Mouse (Mus musculus) midbrain, embryonic 14.5 days (tissue): ENCODE data around the gene Snx9. TPM values are rescaled to one million over a fixed set of nuclear protein-coding genes. Genes with fewer than 3 reads are reported as not detected.

Source experiments
- ATAC-seq: fragments of 200-750 bp; cut with Nextera tagmentation; 2 replicates; pipeline ENCODE4 v1.8.0; 2017; ENCODE audit warnings: moderate number of reproducible peaks, moderate library complexity; ENCODE audit not compliant: low FRiP score, low TSS enrichment
- DNase-seq: peaks from one replicate; pipeline ENCODE4 v3.0.0-alpha.2; 2015
- H3K27ac ChIP-seq: fragments of 300-500 bp; sonication (generic); replicated peaks from 2 replicates; pipeline ENCODE4 v1.5.1; 2014; ENCODE audit warnings: mild to moderate bottlenecking, low read depth, low read length, moderate library complexity
- H3K27me3 ChIP-seq: fragments of 300-500 bp; sonication (generic); 2 replicates; pipeline ENCODE4 v1.6.1; 2014; ENCODE audit warnings: low read length, control low read depth, mixed read lengths; ENCODE audit not compliant: control insufficient read depth, insufficient read depth
- H3K36me3 ChIP-seq: fragments of 300-500 bp; sonication (generic); 2 replicates; pipeline ENCODE4 v1.6.1; 2014; ENCODE audit warnings: low read length, control low read depth; ENCODE audit not compliant: control insufficient read depth, insufficient read depth
- H3K4me1 ChIP-seq: fragments of 300-500 bp; sonication (generic); 2 replicates; pipeline ENCODE4 v1.6.1; 2014; ENCODE audit warnings: mild to moderate bottlenecking, antibody characterized with exemption, low read length, control low read depth; ENCODE audit not compliant: control insufficient read depth, insufficient read depth
- H3K4me2 ChIP-seq: fragments of 300-500 bp; sonication (generic); 2 replicates; pipeline ENCODE4 v1.6.1; 2014; ENCODE audit warnings: mild to moderate bottlenecking, low read length, moderate library complexity
- H3K4me3 ChIP-seq: fragments of 300-500 bp; sonication (generic); replicated peaks from 2 replicates; pipeline ENCODE4 v1.5.1; 2014; ENCODE audit warnings: low read depth, low read length
- H3K9ac ChIP-seq: fragments of 300-500 bp; sonication (generic); replicated peaks from 2 replicates; pipeline ENCODE4 v1.6.1; 2014; ENCODE audit warnings: mild to moderate bottlenecking, low read length, moderate library complexity
- H3K9me3 ChIP-seq: fragments of 300-500 bp; sonication (generic); 2 replicates; pipeline ENCODE4 v1.6.1; 2016; ENCODE audit warnings: low read length, control low read depth, mixed read lengths; ENCODE audit not compliant: control insufficient read depth
- WGBS: fragments of 180-500 bp; shearing (Covaris S2); extraction: QIAGEN DNeasy Blood & Tissue Kit; methylation state at CpG from one replicate; pipeline ENCODE4 v1.1.7; 2014; 5-methylcytosine and 5-hydroxymethylcytosine counted together
- polyA plus RNA-seq: library from polyadenylated mRNA; unstranded; fragments of >200 nt; fragmentation: Nextera tagmentation; extraction: Ambion mirVana; gene quantifications from 2 replicates; pipeline ENCODE4 v1.2.1, GENCODE M21; 2014

Snx9 gene
- polyA plus RNA-seq, 1 experiment from 2014 or later, result 8.3 TPM

DNA sequence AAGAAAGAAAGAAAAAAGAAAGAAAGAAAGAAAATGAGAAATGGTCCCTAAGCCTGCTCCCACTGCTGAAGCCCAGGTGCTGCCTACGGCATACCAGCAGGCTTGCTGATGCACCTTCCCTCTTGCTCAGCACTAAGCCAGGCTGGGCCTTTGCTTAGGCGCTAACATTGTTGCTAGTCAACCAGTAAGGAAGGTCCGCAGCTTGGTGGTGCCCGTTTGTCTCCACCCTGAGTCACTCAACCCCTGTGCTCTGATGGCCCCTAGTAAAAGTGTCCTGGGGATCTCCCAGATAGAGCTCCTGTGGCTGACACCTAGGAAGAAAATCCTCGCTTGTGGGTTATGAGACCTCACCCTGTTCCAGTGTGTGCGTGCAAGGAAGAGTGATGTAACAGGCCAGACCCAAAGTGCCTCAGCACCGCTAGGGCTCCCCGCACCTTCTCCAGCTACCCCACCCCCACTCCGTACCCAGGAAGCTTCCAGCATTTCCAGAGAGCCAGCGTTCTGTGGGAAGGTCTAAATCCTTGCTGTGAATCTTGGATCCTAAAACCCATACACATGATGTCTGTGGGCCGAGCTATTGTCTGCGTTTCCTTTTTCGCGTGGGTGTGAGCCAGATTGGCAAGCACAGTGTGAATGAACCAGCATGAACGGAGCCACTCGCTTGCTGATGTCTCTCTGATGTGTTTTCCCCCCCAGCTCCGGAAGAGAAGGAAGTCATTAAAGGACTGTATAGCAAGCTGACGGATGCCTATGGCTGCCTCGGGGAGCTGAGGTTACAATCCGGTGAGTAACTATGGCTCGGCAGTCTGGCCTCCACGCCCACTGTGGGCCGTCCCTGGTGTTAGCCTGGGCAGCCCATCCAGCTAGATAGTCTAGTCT is 134.2 kb downstream of the Snx9 start:
- peak; percentile 21 for DNase-seq
- Histone ChIP-seq H3K9ac (0 out of 2 replicates have a peak overlapping the region, but pooled peaks have one; percentile 20), H3K9me3 (no peaks in the 10 kb centered on the region), H3K27me3 (no peaks in the 10 kb centered on the region), H3K4me3 (no peak overlapping the region), H3K4me1 (peaks cover 6% of the 10 kb centered on the region; the same call in 1 of the 2 replicates), H3K27ac (no peak overlapping the region), H3K4me2 (no peak overlapping the region), H3K36me3 (no peaks in the 10 kb centered on the region)
- 59% methylated on average over 23 of the region's 23 CpGs for WGBS
- ATAC-seq, result no peak

DNA sequence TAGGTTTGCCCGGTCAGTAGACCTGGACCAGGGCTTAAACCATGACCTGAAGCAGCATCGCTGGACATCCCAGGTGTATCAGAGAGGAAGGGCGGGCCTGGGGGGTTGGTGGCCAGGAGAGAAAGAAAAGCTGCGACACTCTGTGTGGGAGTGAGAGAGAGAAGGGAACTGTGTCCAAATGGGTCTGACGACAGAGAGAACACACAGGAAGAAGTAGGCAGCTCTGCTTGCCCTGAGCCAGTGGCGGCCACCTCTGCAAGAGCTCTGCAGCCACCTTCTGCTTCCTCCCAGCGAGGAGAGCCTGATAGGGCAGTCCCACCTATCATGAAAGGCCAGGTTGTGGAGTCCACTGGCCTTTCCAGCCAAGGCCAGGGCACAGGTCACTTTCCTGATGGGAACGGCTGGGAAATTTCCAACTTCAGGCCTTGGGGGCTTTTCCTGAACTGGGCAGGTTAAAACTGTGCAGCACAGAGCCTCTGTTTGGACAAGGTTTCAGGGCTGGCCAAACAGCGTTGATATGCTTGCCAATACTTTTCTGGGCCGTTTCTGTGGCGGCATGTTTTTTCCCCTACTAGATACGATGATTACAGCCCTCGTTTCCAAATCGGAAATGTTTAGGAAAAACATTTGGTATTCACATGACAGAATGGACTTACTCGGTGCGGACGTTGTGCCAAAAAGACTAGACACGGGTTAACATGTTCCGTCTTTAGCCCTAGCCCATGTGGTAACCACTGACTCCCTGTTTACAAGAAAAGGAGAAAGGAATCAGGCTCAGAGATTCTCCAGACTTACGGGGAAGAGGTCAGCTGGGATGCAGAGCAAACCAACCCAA is 135.3 kb downstream of the Snx9 start:
- no peak overlapping the region for H3K27ac ChIP-seq
- H3K27me3 ChIP-seq, result no peaks in the 10 kb centered on the region
- peaks cover 6% of the 10 kb centered on the region; the same call in 1 of the 2 replicates for H3K4me1 ChIP-seq
- H3K9ac ChIP-seq, result no peak overlapping the region
- H3K4me3 ChIP-seq, result no peak overlapping the region
- H3K36me3 ChIP-seq, result no peaks in the 10 kb centered on the region
- H3K9me3 ChIP-seq, result no peaks in the 10 kb centered on the region
- no peak for ATAC-seq
- no peak for DNase-seq
- WGBS, result 83% methylated on average over 20 of the region's 20 CpGs
- H3K4me2 ChIP-seq, result no peak overlapping the region

DNA sequence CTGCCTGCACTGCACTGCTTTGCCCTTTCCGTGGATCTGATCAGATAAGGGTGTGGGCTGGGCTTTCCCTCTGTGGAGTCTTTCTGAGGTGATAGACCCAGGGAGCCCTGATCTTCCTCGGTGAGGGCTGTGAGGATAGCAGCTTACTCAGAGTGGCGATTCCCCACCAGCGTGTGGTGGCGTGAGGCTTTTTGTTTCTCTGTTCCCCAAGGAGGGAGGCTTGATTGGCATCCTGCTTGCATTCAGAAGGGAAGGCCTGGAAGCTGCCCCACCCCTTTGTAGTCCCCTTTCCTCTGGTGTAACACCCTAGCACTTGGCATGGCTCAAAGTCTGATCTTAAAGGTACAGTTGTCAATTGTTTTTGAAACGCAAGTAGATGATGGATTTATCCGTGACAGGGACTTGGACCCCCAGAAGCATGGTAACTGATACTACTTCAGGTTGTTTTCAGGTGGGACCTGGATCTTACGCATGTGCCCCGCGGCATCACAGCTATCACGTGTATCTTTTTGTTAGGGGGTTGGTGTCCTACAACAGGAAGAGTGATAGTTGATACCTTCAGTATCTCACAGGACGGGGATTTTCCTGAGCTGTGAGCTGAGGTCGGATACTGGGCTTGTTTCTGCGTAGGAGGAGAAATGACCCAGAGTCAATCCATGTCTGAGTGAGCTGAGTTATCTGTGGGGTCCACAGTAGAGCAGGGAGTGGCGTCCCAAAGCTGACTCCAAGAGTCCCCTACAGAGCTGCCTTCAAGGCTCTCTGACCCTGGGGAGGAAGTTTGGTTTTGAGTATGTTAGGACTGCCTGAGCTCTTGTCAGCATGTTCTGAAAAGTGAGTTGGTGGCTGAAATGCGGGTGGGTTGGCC is 136.2 kb downstream of the Snx9 start:
- H3K4me2 ChIP-seq, result no peak overlapping the region
- H3K9ac ChIP-seq, result no peak overlapping the region
- no peaks in the 10 kb centered on the region for H3K36me3 ChIP-seq
- H3K4me3 ChIP-seq, result no peak overlapping the region
- no peaks in the 10 kb centered on the region for H3K27me3 ChIP-seq
- ATAC-seq (no peak), DNase-seq (peak; percentile 39)
- no peak overlapping the region for H3K27ac ChIP-seq
- H3K9me3 ChIP-seq, result no peaks in the 10 kb centered on the region
- 53% methylated on average over 16 of the region's 16 CpGs for WGBS
- H3K4me1 ChIP-seq, result peaks cover 6% of the 10 kb centered on the region; the same call in 1 of the 2 replicates

DNA sequence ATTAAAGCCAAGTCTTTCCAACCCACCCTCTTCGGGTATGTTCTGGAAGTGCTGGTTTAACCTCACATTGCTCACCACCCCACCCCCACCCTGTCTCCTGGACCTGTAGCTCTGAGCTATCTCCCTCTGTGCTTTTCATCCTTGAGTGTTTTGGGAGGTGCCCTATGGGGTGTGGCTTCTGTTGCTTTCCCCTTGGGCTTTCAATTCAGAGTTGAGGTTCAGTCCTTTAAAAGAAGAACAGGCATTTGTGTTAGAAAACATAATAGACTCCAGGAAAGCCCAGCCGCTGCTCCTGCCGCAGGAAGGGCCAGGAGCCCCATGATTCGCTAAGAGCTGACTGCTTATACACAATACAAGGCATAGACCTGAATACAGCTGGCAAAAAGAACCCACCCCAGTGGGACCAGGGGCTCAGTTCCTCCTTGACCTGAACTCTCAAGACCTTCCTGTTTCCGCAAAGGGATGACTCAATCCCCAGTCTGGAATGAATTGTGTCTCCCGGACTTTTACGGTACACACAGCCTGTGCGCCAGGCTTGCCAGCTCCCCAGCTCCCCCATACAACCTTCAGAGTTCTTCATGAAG is 136.9 kb downstream of the Snx9 start:
- Histone ChIP-seq H3K36me3 (no peaks in the 10 kb centered on the region), H3K4me1 (peaks cover 6% of the 10 kb centered on the region; the same call in 1 of the 2 replicates), H3K9me3 (no peaks in the 10 kb centered on the region), H3K4me3 (no peak overlapping the region), H3K4me2 (no peak overlapping the region), H3K27me3 (no peaks in the 10 kb centered on the region), H3K9ac (no peak overlapping the region), H3K27ac (no peak overlapping the region)
- no peak for DNase-seq
- no peak for ATAC-seq
- 66% methylated on average over 8 of the region's 8 CpGs for WGBS

DNA sequence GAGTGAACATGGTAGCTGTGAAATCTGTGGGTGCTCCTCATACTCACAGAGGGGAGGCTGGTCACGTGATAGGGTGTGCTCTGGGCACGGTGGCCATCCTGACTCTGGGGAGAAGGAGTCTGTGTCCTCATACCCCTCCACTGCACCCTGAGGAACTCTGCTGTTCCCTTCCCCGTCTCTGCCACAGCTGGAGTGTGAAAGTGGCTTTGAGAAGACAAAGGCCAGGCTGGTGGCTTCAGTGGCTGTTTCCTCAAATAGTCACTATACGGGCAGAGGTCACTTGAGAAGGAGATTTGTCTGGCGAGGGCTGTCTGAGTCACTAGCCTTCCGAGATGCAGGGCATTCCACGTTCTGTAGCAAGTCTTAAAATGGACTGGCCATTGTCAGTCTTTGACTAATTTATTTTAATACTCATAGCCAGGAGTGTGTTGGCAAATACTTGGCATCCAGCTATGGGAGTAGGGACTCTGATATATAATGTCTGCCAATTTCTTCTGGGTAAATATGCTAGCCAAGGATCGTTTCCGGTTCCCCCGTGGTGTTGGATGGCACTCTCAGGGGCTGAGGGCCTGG is 137.5 kb downstream of the Snx9 start:
- Histone ChIP-seq H3K9me3 (no peaks in the 10 kb centered on the region), H3K9ac (no peak overlapping the region), H3K27me3 (no peaks in the 10 kb centered on the region), H3K4me1 (peaks cover 6% of the 10 kb centered on the region; the same call in 1 of the 2 replicates), H3K36me3 (no peaks in the 10 kb centered on the region), H3K4me3 (no peak overlapping the region), H3K27ac (no peak overlapping the region), H3K4me2 (no peak overlapping the region)
- no peak for ATAC-seq
- 74% methylated on average over 10 of the region's 10 CpGs for WGBS
- no peak for DNase-seq

DNA sequence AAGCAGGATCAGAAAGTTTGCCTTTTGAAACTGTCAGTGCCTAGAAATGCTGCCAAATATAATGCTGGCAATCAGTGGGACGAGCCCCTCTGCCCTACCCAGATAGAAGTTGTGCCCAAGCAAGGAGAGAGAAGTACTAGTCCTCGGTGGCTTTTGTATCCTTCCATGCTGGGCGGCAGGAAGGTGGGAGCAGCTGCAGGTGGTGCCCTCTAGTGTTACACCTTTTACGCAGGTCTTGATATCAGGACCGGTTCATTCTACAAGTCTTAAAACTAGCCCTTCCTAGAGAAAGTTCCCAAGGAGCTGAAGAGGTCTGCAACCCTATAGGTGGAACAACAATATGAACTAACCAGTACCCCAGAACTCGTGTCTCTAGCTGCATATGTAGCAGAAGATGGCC is 139.7 kb downstream of the Snx9 start:
- DNase-seq, result no peak
- no peak for ATAC-seq
- Histone ChIP-seq H3K4me1 (peaks cover 6% of the 10 kb centered on the region; the same call in 1 of the 2 replicates), H3K4me2 (no peak overlapping the region), H3K9ac (no peak overlapping the region), H3K27me3 (no peaks in the 10 kb centered on the region), H3K4me3 (no peak overlapping the region), H3K9me3 (no peaks in the 10 kb centered on the region), H3K36me3 (no peaks in the 10 kb centered on the region), H3K27ac (no peak overlapping the region)
- 42% methylated on average over 6 of the region's 6 CpGs for WGBS
